Mouse (Mus musculus) erythroblast, embryonic 14.5 days (primary cell): ENCODE results near the gene Radil.

Source experiments
- GATA1 ChIP-seq: IDR thresholded peaks from 2 replicates; pipeline ENCODE4 v1.6.1; 2012; ENCODE audit warnings: low read length, inconsistent platforms, mixed read lengths
- TAL1 ChIP-seq: IDR thresholded peaks from 3 replicates; pipeline ENCODE4 v1.6.1; 2012; ENCODE audit warnings: low read length, inconsistent platforms, mixed read lengths

- TF ChIP-seq TAL1 (no peak), GATA1 (no peak)
Observed at GRCm38 (mm10) chr5:142557397-142558067, 6.6 kb upstream of the Radil start.
